In the genomic region with DNA sequence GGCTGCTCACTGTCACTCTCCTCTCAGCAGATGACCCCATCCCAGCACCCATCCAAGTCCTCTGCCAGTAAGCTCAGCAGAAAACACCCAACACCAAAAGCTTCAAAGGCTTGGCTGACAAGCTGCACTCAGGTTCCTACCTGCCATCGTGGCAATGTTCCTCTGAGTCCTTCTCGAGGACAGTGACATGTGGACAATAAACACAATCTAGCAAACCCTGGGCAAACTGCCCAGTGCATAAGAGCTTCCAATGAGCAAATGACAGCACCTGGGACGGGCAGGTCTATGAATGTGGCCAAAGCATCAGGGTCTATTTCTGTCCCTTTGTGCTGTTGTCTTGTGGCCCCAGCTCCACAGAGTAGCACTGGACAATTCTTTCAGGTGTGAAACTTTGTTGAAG, we compare ENCODE assay signal across 24 mouse cellular contexts.
DNase-seq lines count a peak whose midpoint lies in the region; ATAC-seq lines count a peak whose summit lies in the region.
"Had no signal": no experiment of that assay in that cellular context is flagged by ENCODE, and none has a peak within 500 bp of the region (broad histone marks: within the 10 kb centered on the region; RNA-seq: fewer than 3 reads in every experiment).

No protein-coding gene starts in this region.

- ATAC-seq in cerebellum, adult (ENCODE audit: insufficient number of reproducible peaks, low FRiP score, low TSS enrichment), result peak; percentile 75
- ATAC-seq: activated CD4-positive, CD25-positive, alpha-beta regulatory T cell, adult 4 months; forebrain, embryonic 14.5 days; intestine, embryonic 16.5 days; midbrain, embryonic 16.5 days had no signal

- DNase-seq in cerebellum, postnatal 4 days (ENCODE audit: low spot score in 2 of 2), result no peak
- DNase-seq in brain, adult 2 months (ENCODE audit: low read depth, low spot score), result peak; percentile 72
- peak; percentile 22 for DNase-seq in cerebellum, adult 8-10 months
- DNase-seq in cerebellum, postnatal 25 days, result peak; percentile 63 to 76
- no peak for DNase-seq in spleen, adult 12 weeks (ENCODE audit: low spot score)
- no peak for DNase-seq in frontal cortex, adult 2 months (ENCODE audit: extremely low spot score in 1 of 2, low spot score in 1 of 2)
- DNase-seq: adrenal gland, adult 2 months; adrenal gland, postnatal 36 days; embryo, embryonic 11 days; gastrocnemius, postnatal 36 days; heart, adult 2 months; heart, postnatal 4 days; kidney, adult 9 months; kidney, postnatal 10 days; layer of hippocampus, adult 9-11 months; liver, embryonic 13.5 days; lung, adult 2 months; lung, postnatal 10 days; thymus, postnatal 14 days had no signal

Comparison
In these comparisons a context has a peak if more than half of its experiments do, and no peak if none do; other contexts are left out.
1. DNase-seq: peak in brain, adult 2 months (single experiment), cerebellum, adult 8-10 months (single experiment) and cerebellum, postnatal 25 days (2 of 2); none in cerebellum, postnatal 4 days (0 of 2), spleen, adult 12 weeks (single experiment) and frontal cortex, adult 2 months (0 of 2).